Mouse (Mus musculus): Measurements from ENCODE around the gene Camk2d. TPM values are rescaled to one million over a fixed set of nuclear protein-coding genes. Genes with fewer than 3 reads are reported as not detected.

Gene Camk2d
- total RNA-seq, 2 experiments from 2014 or later, result 11.8 to 14.9 TPM

- ATAC-seq (replicated peaks; ENCODE audit: poor library complexity, severe bottlenecking), result no peak
These were observed 197.2 kb downstream of the Camk2d start for GRCm38 (mm10) chr3:126793035-126793964.

GRCm38 (mm10) chr3:126795904-126796303, 199.8 kb downstream of the Camk2d start:
- ATAC-seq (replicated peaks; ENCODE audit: poor library complexity, severe bottlenecking), result peak; percentile 35

- no peak for ATAC-seq (replicated peaks; ENCODE audit: poor library complexity, severe bottlenecking)
These were observed 200.9 kb downstream of the Camk2d start for GRCm38 (mm10) chr3:126797025-126797424.

GRCm38 (mm10) chr3:126797810-126798209, 201.7 kb downstream of the Camk2d start:
- ATAC-seq (replicated peaks; ENCODE audit: poor library complexity, severe bottlenecking), result no peak

GRCm38 (mm10) chr3:126802988-126803387, 206.9 kb downstream of the Camk2d start:
- ATAC-seq (replicated peaks; ENCODE audit: poor library complexity, severe bottlenecking), result no peak

GRCm38 (mm10) chr3:126804968-126805367, 208.9 kb downstream of the Camk2d start:
- no peak for ATAC-seq (replicated peaks; ENCODE audit: poor library complexity, severe bottlenecking)

- no peak for ATAC-seq (replicated peaks; ENCODE audit: poor library complexity, severe bottlenecking)
These were observed 210.0 kb downstream of the Camk2d start for GRCm38 (mm10) chr3:126806145-126806544.

GRCm38 (mm10) chr3:126809915-126810314, 213.8 kb downstream of the Camk2d start:
- no peak for ATAC-seq (replicated peaks; ENCODE audit: poor library complexity, severe bottlenecking)

- no peak for ATAC-seq (replicated peaks; ENCODE audit: poor library complexity, severe bottlenecking)
These were observed 214.4 kb downstream of the Camk2d start for GRCm38 (mm10) chr3:126810372-126811090.

GRCm38 (mm10) chr3:126811646-126812045, 215.5 kb downstream of the Camk2d start:
- ATAC-seq (replicated peaks; ENCODE audit: poor library complexity, severe bottlenecking), result peak; percentile 37

- peak; percentile 72 for ATAC-seq (replicated peaks; ENCODE audit: poor library complexity, severe bottlenecking)
These were observed 226.3 kb downstream of the Camk2d start for GRCm38 (mm10) chr3:126822374-126822773.

- no peak for ATAC-seq (replicated peaks; ENCODE audit: poor library complexity, severe bottlenecking)
These were observed 228.8 kb downstream of the Camk2d start for GRCm38 (mm10) chr3:126824930-126825329.

- ATAC-seq (replicated peaks; ENCODE audit: poor library complexity, severe bottlenecking), result no peak
These were observed 230.1 kb downstream of the Camk2d start for GRCm38 (mm10) chr3:126826172-126826571.

GRCm38 (mm10) chr3:126827900-126828299, 231.8 kb downstream of the Camk2d start:
- no peak for ATAC-seq (replicated peaks; ENCODE audit: poor library complexity, severe bottlenecking)

GRCm38 (mm10) chr3:126829817-126830216, 233.7 kb downstream of the Camk2d start:
- peak; percentile 91 for ATAC-seq (replicated peaks; ENCODE audit: poor library complexity, severe bottlenecking)

- peak; percentile 38 for ATAC-seq (replicated peaks; ENCODE audit: poor library complexity, severe bottlenecking)
These were observed 235.5 kb downstream of the Camk2d start for GRCm38 (mm10) chr3:126831418-126832138.

GRCm38 (mm10) chr3:126834641-126835167, 238.6 kb downstream of the Camk2d start:
- ATAC-seq (replicated peaks; ENCODE audit: poor library complexity, severe bottlenecking), result no peak

- ATAC-seq (replicated peaks; ENCODE audit: poor library complexity, severe bottlenecking), result no peak
These were observed 246.7 kb downstream of the Camk2d start for GRCm38 (mm10) chr3:126842780-126843179.

GRCm38 (mm10) chr3:126844809-126845208, 248.7 kb downstream of the Camk2d start:
- ATAC-seq (replicated peaks; ENCODE audit: poor library complexity, severe bottlenecking), result no peak

- no peak for ATAC-seq (replicated peaks; ENCODE audit: poor library complexity, severe bottlenecking)
These were observed 252.0 kb downstream of the Camk2d start for GRCm38 (mm10) chr3:126848081-126848480.
